ENCODE assay signal across 23 mouse cellular contexts in genomic region chr7:19426888-19427287, GRCm38 (mm10). TPM values are rescaled to one million over a fixed set of nuclear protein-coding genes. Genes with fewer than 3 reads are reported as not detected.
DNase-seq lines count a peak whose midpoint lies in the region; ATAC-seq and TF ChIP-seq lines count a peak whose summit lies in the region.
"Had no signal": no experiment of that assay in that cellular context is flagged by ENCODE, and none has a peak within 500 bp of the region (broad histone marks: within the 10 kb centered on the region; RNA-seq: fewer than 3 reads in every experiment).

No protein-coding gene starts in this region.

- no peak for TF ChIP-seq CTCF in left cerebral cortex, adult 2 months (IDR thresholded peaks at IDR 0.05)
- TF ChIP-seq CTCF in E14TG2a.4 (conservative IDR thresholded peaks at IDR 0.05; ENCODE audit: low read length), result no peak
- TF ChIP-seq CTCF in cortical plate, adult 2 months (IDR thresholded peaks at IDR 0.05; ENCODE audit: extremely low read depth, insufficient read depth, low read length), result no peak

- no peak overlapping the region for H3K9ac ChIP-seq in forebrain, embryonic 14.5 days (ENCODE audit: low read length)
- H3K9ac ChIP-seq: forebrain, embryonic 15.5 days; heart, embryonic 15.5 days; hindbrain, embryonic 15.5 days had no signal

- no peak for DNase-seq in left cerebral cortex, adult 2 months (ENCODE audit: extremely low spot score in 1 of 2, low spot score in 2 of 2)
- no peak for DNase-seq in left cerebral cortex, adult 8-10 months (ENCODE audit: low spot score in 2 of 2)
- DNase-seq in ES-CJ7 (ENCODE audit: low read depth, low spot score), result peak; percentile 58
- no peak for DNase-seq in natural killer cell, adult 2 months (ENCODE audit: low spot score in 2 of 2)
- no peak for DNase-seq in forebrain, embryonic 14.5 days (ENCODE audit: low spot score)
- DNase-seq: adrenal gland, postnatal 14 days; cerebellum, adult 18-20 months; cerebellum, adult 9-11 months; cerebellum, postnatal 36 days; gastrocnemius, postnatal 14 days; heart, adult 2 months; heart, postnatal 14 days; kidney, adult 11 months had no signal

- H3K9me3 ChIP-seq in E14TG2a.4 (ENCODE audit: low read length), result no peaks in the 10 kb centered on the region
- no peaks in the 10 kb centered on the region for H3K9me3 ChIP-seq in forebrain, embryonic 14.5 days (replicated peaks; ENCODE audit: control insufficient read depth, low read length)
- H3K9me3 ChIP-seq: embryonic facial prominence, embryonic 10.5 days; forebrain, embryonic 15.5 days; heart, embryonic 15.5 days; hindbrain, embryonic 10.5 days; hindbrain, embryonic 15.5 days had no signal

- ATAC-seq in forebrain, embryonic 14.5 days, result no peak
- ATAC-seq: CD4-positive, CD25-positive, alpha-beta regulatory T cell, adult 4 months; forebrain, embryonic 15.5 days; inflammation-experienced regulatory T-cells, adult 6 months had no signal

- no peak overlapping the region for H3K4me3 ChIP-seq in left cerebral cortex, adult 2 months
- peak overlapping the region; percentile 78 for H3K4me3 ChIP-seq in E14TG2a.4 (replicated peaks; ENCODE audit: low read length)
- H3K4me3 ChIP-seq in cortical plate, adult 2 months (ENCODE audit: insufficient read depth, low read length), result no peak overlapping the region
- no peak overlapping the region for H3K4me3 ChIP-seq in forebrain, embryonic 14.5 days (ENCODE audit: low read depth, low read length)
- H3K4me3 ChIP-seq: embryonic facial prominence, embryonic 10.5 days; forebrain, embryonic 15.5 days; heart, adult 2 months; heart, embryonic 15.5 days; hindbrain, embryonic 10.5 days; hindbrain, embryonic 15.5 days had no signal

- peak overlapping the region; percentile 81 for H3K27ac ChIP-seq in left cerebral cortex, adult 2 months
- H3K27ac ChIP-seq in cortical plate, adult 2 months (ENCODE audit: insufficient read depth, low read length), result peak overlapping the region; percentile 19; the same call in 1 of the 2 replicates
- no peak overlapping the region for H3K27ac ChIP-seq in forebrain, embryonic 14.5 days (ENCODE audit: low read depth, low read length)
- H3K27ac ChIP-seq: embryonic facial prominence, embryonic 10.5 days; forebrain, embryonic 15.5 days; heart, adult 2 months; heart, embryonic 15.5 days; hindbrain, embryonic 10.5 days; hindbrain, embryonic 15.5 days had no signal

- H3K27me3 ChIP-seq in E14TG2a.4 (ENCODE audit: insufficient read depth, low read length), result peaks cover 48% of the 10 kb centered on the region
- no peaks in the 10 kb centered on the region for H3K27me3 ChIP-seq in forebrain, embryonic 14.5 days (replicated peaks; ENCODE audit: control insufficient read depth, insufficient read depth, low read length)
- H3K27me3 ChIP-seq: forebrain, embryonic 15.5 days; heart, embryonic 15.5 days; hindbrain, embryonic 15.5 days had no signal

- WGBS in forebrain, embryonic 14.5 days, result 92% methylated on average over 6 of the region's 6 CpGs

- intact Hi-C loops in left cerebral cortex, adult 2 months (cut with DNase I), result no loop called here

- no peak overlapping the region for H3K4me2 ChIP-seq in forebrain, embryonic 14.5 days (ENCODE audit: low read length)
- H3K4me2 ChIP-seq: forebrain, embryonic 15.5 days; heart, embryonic 11.5 days; heart, embryonic 15.5 days; hindbrain, embryonic 15.5 days had no signal

- H3K36me3 ChIP-seq in E14TG2a.4 (ENCODE audit: insufficient read depth, low read length), result peaks cover 34% of the 10 kb centered on the region
- peaks cover 69% of the 10 kb centered on the region for H3K36me3 ChIP-seq in forebrain, embryonic 14.5 days (ENCODE audit: control insufficient read depth, insufficient read depth, low read length)

- no peak for TF ChIP-seq POLR2A in cortical plate, adult 2 months (IDR thresholded peaks at IDR 0.05; ENCODE audit: extremely low read depth, insufficient read depth, low read length)

- H3K4me1 ChIP-seq in E14TG2a.4 (replicated peaks; ENCODE audit: low read depth, low read length), result peaks cover 58% of the 10 kb centered on the region
- H3K4me1 ChIP-seq in cortical plate, adult 2 months (ENCODE audit: control insufficient read depth, insufficient read depth, low read length), result peaks cover 2% of the 10 kb centered on the region; the same call in 1 of the 2 replicates
- H3K4me1 ChIP-seq in forebrain, embryonic 14.5 days (ENCODE audit: control insufficient read depth, insufficient read depth, low read length), result no peaks in the 10 kb centered on the region
- H3K4me1 ChIP-seq: embryonic facial prominence, embryonic 10.5 days; forebrain, embryonic 15.5 days; heart, embryonic 15.5 days; hindbrain, embryonic 15.5 days had no signal

RNA-seq across cellular contexts. Expression of gene Ckm, which starts 22.3 kb away (rescaled TPM):
- not detected for total RNA-seq in left cerebral cortex, adult 2 months (2021)
- 10 to 100 TPM in 1 of 4 experiments, 1 to 10 TPM in 2, not detected in 1; 3.1 to 12.8 (median 9.4) TPM for total RNA-seq in left cerebral cortex, adult 8-10 months (2022)
- 0.66 TPM in 1 of 2 replicates, not detected in the other for polyA plus RNA-seq in cortical plate, adult 2 months (2012; rRNA removed)
- not detected in 2 replicates for polyA plus RNA-seq in forebrain, embryonic 14.5 days (2014; fragmentation: Nextera tagmentation; extraction: Ambion mirVana)
- polyA plus RNA-seq: CD4-positive, CD25-positive, alpha-beta regulatory T cell, adult 4 months; embryonic facial prominence, embryonic 10.5 days; hindbrain, embryonic 10.5 days had no signal

RNA-seq across cellular contexts. Expression of gene Klc3, which starts 23.0 kb away (rescaled TPM):
- 1 to 10 TPM; 2.4 to 4.1 TPM for total RNA-seq in left cerebral cortex, adult 2 months (2021)
- total RNA-seq in left cerebral cortex, adult 8-10 months (2022), result 1 to 10 TPM; 4.5 to 5.9 (median 5.1) TPM
- 2.9 and 3.0 TPM in 2 replicates for polyA plus RNA-seq in cortical plate, adult 2 months (2012; rRNA removed)
- 0.81 and 1.3 TPM in 2 replicates for polyA plus RNA-seq in forebrain, embryonic 14.5 days (2014; fragmentation: Nextera tagmentation; extraction: Ambion mirVana)

RNA-seq across cellular contexts. Expression of gene Mark4, which starts 31.7 kb away (rescaled TPM):
- total RNA-seq in left cerebral cortex, adult 2 months (2021), result 10 to 100 TPM; 79.1 to 79.5 TPM
- 10 to 100 TPM; 70.4 to 80.3 (median 76.2) TPM for total RNA-seq in left cerebral cortex, adult 8-10 months (2022)
- polyA plus RNA-seq in cortical plate, adult 2 months (2012; rRNA removed), result 52.0 and 55.4 TPM in 2 replicates
- polyA plus RNA-seq in forebrain, embryonic 14.5 days (2014; fragmentation: Nextera tagmentation; extraction: Ambion mirVana), result 9.2 and 13.0 TPM in 2 replicates

RNA-seq across cellular contexts. Expression of gene Exoc3l2, which starts 36.2 kb away (rescaled TPM):
- under 1 TPM; 0.26 to 0.36 TPM for total RNA-seq in left cerebral cortex, adult 2 months (2021)
- 1 to 10 TPM in 1 of 4 experiments, under 1 TPM in 3; 0.59 to 1.1 (median 0.79) TPM for total RNA-seq in left cerebral cortex, adult 8-10 months (2022)
- 0.06 and 0.23 TPM in 2 replicates for polyA plus RNA-seq in cortical plate, adult 2 months (2012; rRNA removed)
- polyA plus RNA-seq in forebrain, embryonic 14.5 days (2014; fragmentation: Nextera tagmentation; extraction: Ambion mirVana), result 0.16 and 0.25 TPM in 2 replicates
- polyA plus RNA-seq: CD4-positive, CD25-positive, alpha-beta regulatory T cell, adult 4 months; inflammation-experienced regulatory T-cells, adult 6 months had no signal

RNA-seq across cellular contexts. Expression of gene Ercc2, which starts 45.1 kb away (rescaled TPM):
- 10 to 100 TPM; 37.2 TPM for total RNA-seq in left cerebral cortex, adult 2 months (2021)
- 10 to 100 TPM; 25.7 to 36.8 (median 31.0) TPM for total RNA-seq in left cerebral cortex, adult 8-10 months (2022)
- 41.4 and 48.3 TPM in 2 replicates for polyA plus RNA-seq in cortical plate, adult 2 months (2012; rRNA removed)
- polyA plus RNA-seq in forebrain, embryonic 14.5 days (2014; fragmentation: Nextera tagmentation; extraction: Ambion mirVana), result 12.9 and 15.2 TPM in 2 replicates
